Mouse (Mus musculus): ENCODE results near the gene Gemin4. TPM values are rescaled to one million over a fixed set of nuclear protein-coding genes. Genes with fewer than 3 reads are reported as not detected.

Gene Gemin4
- polyA plus RNA-seq, 1 experiment from 2014 or later, result 51.3 TPM

DNA sequence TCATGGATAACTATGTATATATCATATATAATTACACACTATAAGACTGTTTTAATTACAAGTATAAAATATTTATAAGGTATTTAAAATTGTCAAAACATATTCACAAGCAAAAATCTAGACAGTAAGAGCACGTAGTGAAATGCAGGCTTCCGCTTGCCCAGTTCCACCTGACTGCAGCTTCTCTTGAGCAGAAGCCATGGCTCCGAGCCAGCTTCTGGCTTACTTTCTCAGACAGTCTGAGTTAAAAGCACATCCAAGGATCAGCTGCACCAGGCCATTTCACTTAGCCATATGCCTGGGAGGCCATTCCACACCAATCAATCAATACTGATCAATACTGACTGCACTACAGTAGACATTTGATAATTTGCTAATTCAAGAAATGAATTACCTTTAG, 48.5 kb downstream of the Gemin4 start:
- no peaks in the 10 kb centered on the region for H3K4me1 ChIP-seq
- no peak for DNase-seq (ENCODE audit: low spot score)
- H3K36me3 ChIP-seq, result peaks cover 29% of the 10 kb centered on the region
- no peaks in the 10 kb centered on the region for H3K27me3 ChIP-seq (ENCODE audit: low read depth, poor library complexity, severe bottlenecking)
- no peaks in the 10 kb centered on the region for H3K9me3 ChIP-seq (replicated peaks)
- H3K4me3 ChIP-seq, result no peak overlapping the region
- H3K27ac ChIP-seq (replicated peaks), result no peak overlapping the region
- 88% methylated on average over 3 of the region's 3 CpGs for WGBS

DNA sequence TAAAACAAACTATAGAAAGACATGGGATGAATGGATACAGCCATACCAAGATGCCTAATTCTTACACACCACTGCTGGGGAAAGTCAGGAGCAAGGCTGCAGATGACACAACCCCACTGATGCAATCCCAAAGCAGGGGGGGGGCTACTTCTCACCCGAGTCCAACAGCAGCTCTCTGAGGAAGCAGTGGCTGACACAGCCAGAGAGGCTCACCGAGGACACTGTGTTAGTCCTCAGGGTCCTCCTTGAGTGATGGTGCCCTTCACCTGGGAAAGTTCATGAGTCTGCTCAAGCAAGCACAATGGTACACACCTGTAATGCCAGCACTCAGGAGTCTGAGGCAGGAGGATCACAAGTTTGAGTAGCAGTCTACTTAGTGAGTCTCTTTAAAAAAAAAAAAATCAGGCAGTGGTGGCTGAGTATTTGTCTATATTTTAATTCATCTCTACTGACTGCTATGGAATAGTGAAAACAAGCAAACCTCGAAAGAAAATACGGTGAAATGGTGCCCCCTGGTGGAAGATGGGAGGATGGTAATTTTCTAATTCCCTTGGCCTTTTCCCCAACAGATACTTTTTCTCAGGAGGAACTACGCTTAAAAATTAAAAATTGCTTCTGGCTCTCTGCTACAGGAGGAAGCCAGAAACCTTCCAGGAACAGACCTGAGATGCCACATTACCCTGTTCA, 50.2 kb downstream of the Gemin4 start:
- peak; percentile 62 for DNase-seq (ENCODE audit: low spot score)
- H3K36me3 ChIP-seq, result peaks cover 28% of the 10 kb centered on the region
- no peaks in the 10 kb centered on the region for H3K9me3 ChIP-seq (replicated peaks)
- no peak overlapping the region for H3K27ac ChIP-seq (replicated peaks)
- no peak overlapping the region for H3K4me3 ChIP-seq
- H3K27me3 ChIP-seq (ENCODE audit: low read depth, poor library complexity, severe bottlenecking), result no peaks in the 10 kb centered on the region
- H3K4me1 ChIP-seq, result no peaks in the 10 kb centered on the region
- WGBS, result 38% methylated on average over 5 of the region's 5 CpGs

DNA sequence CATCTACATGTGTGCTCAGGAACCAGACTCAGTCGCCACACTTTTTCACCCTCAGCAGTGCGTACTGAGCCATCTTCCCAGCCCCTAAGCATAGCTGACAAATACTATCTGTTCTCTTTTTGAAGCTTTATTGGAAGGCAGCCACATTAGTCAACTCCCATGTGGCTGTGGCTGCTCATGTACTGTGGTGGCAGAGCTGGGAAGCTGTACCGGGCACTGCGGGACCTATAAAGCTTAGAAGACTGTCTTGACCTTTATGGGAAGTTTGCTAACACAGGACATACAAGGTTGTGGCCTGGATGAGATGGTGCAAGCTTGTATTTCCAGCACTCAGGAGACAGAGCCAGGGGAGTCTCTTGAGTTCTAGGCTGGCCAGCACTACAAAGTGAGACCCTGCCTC, 50.8 kb downstream of the Gemin4 start:
- no peaks in the 10 kb centered on the region for H3K4me1 ChIP-seq
- no peak overlapping the region for H3K4me3 ChIP-seq
- WGBS, result 97% methylated on average over 4 of the region's 4 CpGs
- no peak overlapping the region for H3K27ac ChIP-seq (replicated peaks)
- no peaks in the 10 kb centered on the region for H3K27me3 ChIP-seq (ENCODE audit: low read depth, poor library complexity, severe bottlenecking)
- no peak for DNase-seq (ENCODE audit: low spot score)
- no peaks in the 10 kb centered on the region for H3K9me3 ChIP-seq (replicated peaks)
- peaks cover 24% of the 10 kb centered on the region for H3K36me3 ChIP-seq

Other genes with a start within 250 kb of the Gemin4 start
- 0.12 TPM in 1 of 2 replicates, not detected in the other for gene 1700016K19Rik, start 217.8 kb downstream of the Gemin4 start, polyA plus RNA-seq (2016; fragmentation: Nextera tagmentation; extraction: Ambion mirVana)
- gene Rflnb, start 189.9 kb downstream of the Gemin4 start, polyA plus RNA-seq (2016; fragmentation: Nextera tagmentation; extraction: Ambion mirVana), result 14.9 and 16.5 TPM in 2 replicates
- 36.5 and 41.4 TPM in 2 replicates for gene Vps53, start 38.0 kb downstream of the Gemin4 start, polyA plus RNA-seq (2016; fragmentation: Nextera tagmentation; extraction: Ambion mirVana)
- gene Fam57a, start 38.0 kb downstream of the Gemin4 start, polyA plus RNA-seq (2016; fragmentation: Nextera tagmentation; extraction: Ambion mirVana), result 32.2 and 32.4 TPM in 2 replicates
- 0.88 TPM in 1 of 2 replicates, not detected in the other for gene Dbil5, start 56 bp downstream of the Gemin4 start, polyA plus RNA-seq (2016; fragmentation: Nextera tagmentation; extraction: Ambion mirVana)
- 23.4 and 24.5 TPM in 2 replicates for gene Mrm3, start 26.1 kb upstream of the Gemin4 start, polyA plus RNA-seq (2016; fragmentation: Nextera tagmentation; extraction: Ambion mirVana)
- gene Glod4, start 26.1 kb upstream of the Gemin4 start, polyA plus RNA-seq (2016; fragmentation: Nextera tagmentation; extraction: Ambion mirVana), result 130 and 135 TPM in 2 replicates
- 59.3 and 59.5 TPM in 2 replicates for gene Nxn, start 181.5 kb upstream of the Gemin4 start, polyA plus RNA-seq (2016; fragmentation: Nextera tagmentation; extraction: Ambion mirVana)
- 127 and 128 TPM in 2 replicates for gene Timm22, start 189.3 kb upstream of the Gemin4 start, polyA plus RNA-seq (2016; fragmentation: Nextera tagmentation; extraction: Ambion mirVana)